Mouse (Mus musculus) megakaryocyte, embryonic 14.5 days (primary cell): ENCODE measurements around the gene Slc12a7. TPM values are rescaled to one million over a fixed set of nuclear protein-coding genes. Genes with fewer than 3 reads are reported as not detected.

Source experiments
- H3K27me3 ChIP-seq: replicated peaks from 2 replicates; pipeline ENCODE3; 2012; ENCODE audit warnings: inconsistent platforms
- H3K36me3 ChIP-seq: replicated peaks from 2 replicates; pipeline ENCODE3; 2012; ENCODE audit warnings: low read length, inconsistent platforms, mixed read lengths
- H3K4me1 ChIP-seq: 2 replicates; pipeline ENCODE4 v1.6.1; 2012; ENCODE audit warnings: inconsistent platforms
- H3K4me3 ChIP-seq: replicated peaks from 2 replicates; pipeline ENCODE3; 2012; ENCODE audit warnings: moderate library complexity, mild to moderate bottlenecking, inconsistent platforms
- H3K9me3 ChIP-seq: 2 replicates; pipeline ENCODE4 v1.6.1; 2012; ENCODE audit warnings: inconsistent platforms
- FLI1 ChIP-seq: IDR thresholded peaks from 2 replicates; pipeline ENCODE4 v1.6.1; 2012; ENCODE audit warnings: low read length, inconsistent platforms, mixed read lengths
- GATA1 ChIP-seq: IDR thresholded peaks from 3 replicates; pipeline ENCODE4 v1.6.1; 2012; ENCODE audit warnings: mixed read lengths, low read length, inconsistent platforms, borderline replicate concordance
- polyA plus RNA-seq: library from polyadenylated mRNA; stranded (reverse); fragments of >175 nt; gene quantifications from 2 replicates; pipeline ENCODE4 v1.2.3, GENCODE M21; 2012; ENCODE audit warnings: low replicate concordance; ENCODE audit not compliant: insufficient read depth

The Slc12a7 gene
- polyA plus RNA-seq = 0.75 and 2.8 TPM in 2 replicates

DNA sequence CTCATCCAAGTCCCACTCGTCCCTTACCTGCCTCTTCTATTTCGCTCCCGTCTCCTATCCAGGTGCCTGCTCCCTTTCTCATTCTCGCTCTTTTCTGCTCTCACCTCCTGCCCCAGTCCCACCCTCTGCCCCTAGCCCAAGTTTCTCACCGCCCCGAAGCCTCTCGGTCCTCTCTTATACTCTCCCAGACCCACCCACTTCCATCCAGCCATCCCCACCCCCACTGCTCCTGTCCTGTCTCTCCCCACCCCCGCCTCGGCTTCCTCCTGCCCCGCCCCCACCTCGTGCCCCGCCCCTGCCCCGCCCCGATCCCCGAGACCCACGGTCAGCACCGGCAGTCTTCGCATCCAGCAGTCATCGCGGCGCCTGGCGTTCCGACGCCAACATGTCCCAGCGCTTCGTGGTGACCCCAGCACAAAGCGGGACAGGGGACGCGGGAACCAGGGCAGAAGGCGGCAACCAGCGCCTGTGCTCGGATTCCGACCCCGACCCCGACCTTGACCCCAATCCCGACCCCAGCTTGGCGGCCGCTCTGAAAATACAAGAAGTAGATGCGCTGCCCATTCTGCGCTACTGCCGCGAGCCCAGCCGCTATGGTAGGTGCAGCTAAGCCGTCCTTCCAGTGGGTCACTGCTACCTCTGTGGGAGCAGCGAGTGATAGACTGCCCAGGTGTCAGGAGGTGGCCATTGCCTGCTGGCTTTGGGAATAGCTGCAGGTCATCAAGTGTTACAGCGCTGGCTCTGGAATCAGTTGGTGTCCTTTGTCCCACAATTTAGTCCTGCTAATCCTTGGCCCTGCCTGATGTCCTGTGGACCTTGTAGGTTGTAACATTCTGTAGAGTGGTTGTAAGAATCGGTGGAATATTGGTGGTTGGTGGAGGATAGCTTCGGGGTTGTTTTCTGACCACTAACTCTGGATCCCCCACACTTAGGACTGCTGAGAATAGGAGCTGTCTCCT, at the start of gene Slc12a7:
Gene Slc12a7, plus strand, starts transcription at position 353 of the 959 bp plus-strand sequence.
- peak within 1 kb of the TSS; percentile 78 for H3K4me3 ChIP-seq
- TF ChIP-seq FLI1 (no peak), GATA1 (no peak)
- H3K9me3 ChIP-seq = peaks cover 12% of the 10 kb centered on the region
- peaks cover 15% of the 10 kb centered on the region for H3K4me1 ChIP-seq
- H3K36me3 ChIP-seq = no peaks in the 10 kb centered on the region
- peaks cover 93% of the 10 kb centered on the region for H3K27me3 ChIP-seq

DNA sequence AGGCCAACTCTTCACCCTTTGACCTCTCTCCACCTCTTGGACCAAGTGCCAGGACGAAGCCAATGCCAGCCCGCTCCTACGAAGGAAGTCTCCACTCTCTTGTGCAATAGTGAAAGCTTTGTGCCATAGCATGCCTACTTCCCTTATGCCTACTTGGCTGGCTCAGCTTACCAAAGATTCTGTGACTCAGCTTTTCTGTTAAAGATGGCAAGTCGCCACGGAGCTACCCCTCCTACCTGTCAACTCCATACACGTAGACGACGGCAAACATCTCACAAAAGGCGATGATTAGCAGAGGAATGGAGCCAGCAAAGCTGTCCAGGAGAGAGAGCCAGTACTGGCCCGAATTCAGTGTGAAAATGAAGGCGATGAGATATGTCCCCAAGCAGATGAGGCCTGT, 49.2 kb upstream of the Slc12a7 start:
- Histone ChIP-seq H3K36me3 (no peaks in the 10 kb centered on the region), H3K27me3 (peaks cover 40% of the 10 kb centered on the region), H3K4me3 (no peak overlapping the region), H3K9me3 (no peaks in the 10 kb centered on the region), H3K4me1 (peaks cover 47% of the 10 kb centered on the region)
- no peak for TF ChIP-seq FLI1
- TF ChIP-seq GATA1 = no peak

DNA sequence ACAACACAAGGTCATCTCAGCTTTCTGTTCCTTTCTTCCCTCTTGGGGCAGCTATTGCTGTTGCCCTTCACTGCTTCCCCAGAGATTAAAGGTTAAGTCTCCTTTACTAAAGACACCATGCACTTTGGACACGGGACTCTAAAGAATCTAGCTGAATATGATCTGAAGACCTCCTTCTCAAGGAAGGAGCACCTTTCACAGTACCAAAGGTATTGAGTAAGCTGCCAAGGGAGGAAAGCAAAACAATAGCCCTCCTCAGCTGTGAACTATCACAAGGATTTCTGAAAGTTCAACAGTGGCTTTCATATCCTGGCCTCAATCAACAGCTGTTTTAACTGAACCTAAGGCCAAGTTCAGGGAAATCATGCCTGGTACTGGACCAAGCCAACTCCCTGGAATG, 48.5 kb upstream of the Slc12a7 start:
- TF ChIP-seq GATA1 = no peak
- no peak for TF ChIP-seq FLI1
- peaks cover 47% of the 10 kb centered on the region for H3K27me3 ChIP-seq
- no peaks in the 10 kb centered on the region for H3K36me3 ChIP-seq
- peaks cover 47% of the 10 kb centered on the region for H3K4me1 ChIP-seq
- H3K9me3 ChIP-seq = no peaks in the 10 kb centered on the region
- no peak overlapping the region for H3K4me3 ChIP-seq

DNA sequence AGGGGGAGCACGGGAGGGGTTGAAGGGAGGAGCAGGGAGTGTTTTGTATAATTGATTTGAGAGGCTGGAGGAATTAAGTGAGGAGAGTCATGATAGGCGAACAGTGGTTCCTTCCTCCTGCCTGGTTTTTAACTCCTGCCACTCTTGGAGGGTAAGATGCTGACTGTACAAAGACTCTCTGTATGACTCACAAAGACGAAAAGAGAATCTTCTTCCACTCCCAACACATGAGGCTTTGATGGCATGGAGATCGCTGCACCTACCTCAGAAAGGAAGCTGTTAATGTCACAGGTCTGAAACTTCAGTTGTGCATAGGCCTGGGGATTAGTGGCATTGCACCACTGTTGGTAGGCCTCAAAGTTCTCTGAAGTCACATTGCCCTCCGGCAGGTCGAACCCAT, 47.4 kb upstream of the Slc12a7 start:
- Histone ChIP-seq H3K36me3 (no peaks in the 10 kb centered on the region), H3K4me1 (peaks cover 39% of the 10 kb centered on the region), H3K4me3 (no peak overlapping the region), H3K9me3 (no peaks in the 10 kb centered on the region), H3K27me3 (peaks cover 57% of the 10 kb centered on the region)
- no peak for TF ChIP-seq FLI1
- no peak for TF ChIP-seq GATA1

DNA sequence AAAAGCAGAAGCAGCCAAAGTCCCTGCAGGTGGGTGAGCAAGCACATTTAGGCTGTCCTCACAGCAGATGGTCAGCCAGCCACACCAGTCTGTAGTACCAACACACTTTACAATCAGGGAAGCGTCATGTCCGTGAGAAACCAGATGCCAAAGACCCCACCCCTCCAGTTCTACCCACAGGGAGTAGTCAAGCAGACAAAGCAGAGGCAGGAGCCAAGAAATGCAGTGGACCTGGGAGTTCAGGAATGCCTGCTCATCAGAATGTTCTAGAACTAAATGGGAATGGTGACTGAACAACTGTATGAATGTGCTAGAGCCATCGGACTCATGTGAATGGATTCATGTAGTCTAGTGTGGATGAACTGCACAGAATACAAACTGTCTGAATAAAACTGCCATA, 45.3 kb upstream of the Slc12a7 start:
- Histone ChIP-seq H3K36me3 (no peaks in the 10 kb centered on the region), H3K27me3 (peaks cover 70% of the 10 kb centered on the region), H3K4me1 (peaks cover 28% of the 10 kb centered on the region), H3K9me3 (no peaks in the 10 kb centered on the region), H3K4me3 (no peak overlapping the region)
- TF ChIP-seq FLI1 (no peak), GATA1 (no peak)

DNA sequence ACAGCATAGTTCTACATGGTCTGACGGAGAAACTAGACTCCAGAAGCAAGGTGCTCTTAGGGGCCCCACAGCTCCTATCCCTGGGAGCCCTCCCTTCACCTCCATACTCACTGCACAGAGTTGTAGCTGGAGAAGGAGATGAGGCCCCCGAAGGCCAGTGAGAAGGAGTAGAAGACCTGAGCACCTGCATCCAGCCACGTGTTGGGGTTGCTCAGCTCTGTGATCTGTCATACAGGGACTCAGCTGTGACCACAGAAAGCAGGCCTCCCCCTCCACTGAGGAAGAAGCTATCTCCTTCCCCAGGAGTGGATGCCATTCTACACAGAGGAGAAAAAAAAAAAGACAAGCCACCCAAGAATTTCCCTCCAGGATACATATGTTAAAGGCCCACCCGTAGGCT, 44.0 kb upstream of the Slc12a7 start:
- H3K4me3 ChIP-seq = no peak overlapping the region
- H3K4me1 ChIP-seq = peaks cover 30% of the 10 kb centered on the region
- no peak for TF ChIP-seq FLI1
- TF ChIP-seq GATA1 = no peak
- peaks cover 66% of the 10 kb centered on the region for H3K27me3 ChIP-seq
- no peaks in the 10 kb centered on the region for H3K9me3 ChIP-seq
- H3K36me3 ChIP-seq = no peaks in the 10 kb centered on the region

DNA sequence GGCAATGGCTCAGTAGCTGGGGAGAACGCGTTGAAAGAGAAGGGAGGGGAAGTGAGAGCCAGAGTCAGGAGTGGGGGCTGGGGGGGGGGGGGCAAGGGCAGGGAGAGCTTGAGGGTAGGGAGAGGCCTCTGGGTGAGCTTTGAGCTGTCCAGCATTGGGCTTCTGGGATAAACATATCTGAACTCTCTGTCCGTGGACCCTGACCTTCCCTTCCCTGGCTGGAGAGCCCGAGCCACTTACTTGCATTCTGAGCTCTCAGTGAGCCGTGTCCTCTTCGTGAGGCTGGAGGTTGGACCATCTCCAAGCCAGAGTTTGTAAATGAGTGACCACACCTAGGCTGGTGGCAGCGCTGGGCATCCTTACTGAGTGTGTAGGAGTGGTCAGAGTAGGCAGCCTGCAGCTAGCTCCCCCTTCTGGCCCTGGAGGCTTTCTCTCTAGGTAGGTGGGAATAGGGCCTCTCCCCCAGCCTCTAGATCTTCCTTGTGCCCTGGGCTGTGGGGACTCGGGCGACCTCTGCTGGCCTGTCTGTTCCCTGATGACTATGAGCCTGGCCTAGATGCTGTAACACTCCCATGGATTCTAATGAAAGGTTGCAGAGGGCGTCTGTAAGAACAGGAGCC, 40.5 kb upstream of the Slc12a7 start:
- Histone ChIP-seq H3K4me1 (peaks cover 34% of the 10 kb centered on the region), H3K9me3 (no peaks in the 10 kb centered on the region), H3K27me3 (peaks cover 57% of the 10 kb centered on the region), H3K36me3 (no peaks in the 10 kb centered on the region), H3K4me3 (no peak overlapping the region)
- TF ChIP-seq FLI1 (no peak), GATA1 (no peak)

DNA sequence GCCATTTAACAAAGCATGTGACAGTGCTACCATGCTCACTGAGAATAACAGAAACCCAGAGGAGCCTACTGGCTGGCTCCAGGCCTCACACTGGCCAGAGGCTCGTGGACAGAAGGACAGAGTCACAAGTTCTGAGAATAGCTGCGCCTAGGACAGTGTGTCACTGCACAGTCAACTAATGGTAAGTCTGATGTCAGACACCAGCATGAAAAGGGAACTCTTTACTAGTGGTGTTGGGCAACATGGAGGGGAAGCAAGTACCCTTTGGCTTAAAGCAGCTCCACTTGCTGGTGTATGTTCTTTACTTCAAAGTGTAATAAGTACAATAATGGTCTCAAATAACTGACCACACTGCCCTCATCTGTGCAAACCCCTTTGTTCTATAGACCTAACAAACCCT, 39.6 kb upstream of the Slc12a7 start:
- peaks cover 51% of the 10 kb centered on the region for H3K27me3 ChIP-seq
- no peak overlapping the region for H3K4me3 ChIP-seq
- TF ChIP-seq GATA1 (no peak), FLI1 (no peak)
- H3K4me1 ChIP-seq = peaks cover 33% of the 10 kb centered on the region
- no peaks in the 10 kb centered on the region for H3K9me3 ChIP-seq
- no peaks in the 10 kb centered on the region for H3K36me3 ChIP-seq

DNA sequence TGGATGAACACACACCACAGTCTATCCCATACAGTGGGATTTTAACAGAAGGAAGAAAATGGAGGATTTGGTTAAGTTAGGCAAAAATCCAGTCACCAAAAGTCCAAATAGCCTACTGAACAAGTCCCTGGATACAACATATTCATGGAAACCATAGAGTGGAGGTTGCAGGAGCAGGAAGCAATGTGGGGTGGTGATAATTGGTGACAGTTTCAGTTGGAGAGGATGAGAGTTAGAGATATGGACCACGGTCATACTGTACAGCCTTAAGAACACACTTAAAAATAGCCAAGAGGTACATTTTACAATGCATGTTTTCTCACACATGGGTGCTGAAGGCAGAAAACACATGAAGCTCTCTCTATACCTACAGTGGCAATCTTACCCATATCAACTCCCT, 37.9 kb upstream of the Slc12a7 start:
- no peak for TF ChIP-seq GATA1
- TF ChIP-seq FLI1 = no peak
- H3K4me3 ChIP-seq = no peak overlapping the region
- H3K27me3 ChIP-seq = peaks cover 52% of the 10 kb centered on the region
- H3K4me1 ChIP-seq = peaks cover 24% of the 10 kb centered on the region
- no peaks in the 10 kb centered on the region for H3K36me3 ChIP-seq
- H3K9me3 ChIP-seq = no peaks in the 10 kb centered on the region

DNA sequence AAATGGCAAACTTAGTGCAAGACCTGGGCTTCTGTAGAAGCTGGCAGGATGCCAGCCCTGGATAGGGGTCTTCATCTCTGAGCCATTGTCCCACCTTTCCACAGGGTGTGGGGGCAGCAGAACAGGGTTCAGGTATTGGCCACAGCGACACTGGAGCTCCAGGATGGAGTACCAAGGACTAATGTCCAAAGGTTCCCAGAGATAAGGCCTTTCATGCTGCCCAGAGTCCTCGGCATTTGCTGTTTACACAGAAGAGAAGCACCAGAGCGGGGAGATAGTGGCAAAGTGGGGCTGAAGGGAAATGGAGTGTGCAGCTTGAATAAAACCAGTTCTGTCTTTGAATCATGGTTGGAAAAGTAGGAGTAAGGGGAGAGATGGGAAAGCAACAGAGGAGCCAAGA, 36.4 kb upstream of the Slc12a7 start:
- H3K4me1 ChIP-seq = peaks cover 23% of the 10 kb centered on the region
- no peaks in the 10 kb centered on the region for H3K9me3 ChIP-seq
- TF ChIP-seq GATA1 = no peak
- no peak for TF ChIP-seq FLI1
- H3K27me3 ChIP-seq = peaks cover 56% of the 10 kb centered on the region
- H3K4me3 ChIP-seq = no peak overlapping the region
- H3K36me3 ChIP-seq = no peaks in the 10 kb centered on the region
